Mouse (Mus musculus): ENCODE results near the gene Zcchc2. TPM values are rescaled to one million over a fixed set of nuclear protein-coding genes. Genes with fewer than 3 reads are reported as not detected.

The Zcchc2 gene
- polyA plus RNA-seq, 1 experiment from 2014 or later = 2.4 TPM

GRCm38 (mm10) chr1:106069867-106070543 is 79.8 kb downstream of the Zcchc2 start:
- Histone ChIP-seq H3K36me3 (ENCODE audit: control insufficient read depth, insufficient read depth, low read length) (no peaks in the 10 kb centered on the region), H3K4me3 (ENCODE audit: low read depth, low read length) (no peak overlapping the region), H3K4me1 (ENCODE audit: control insufficient read depth, insufficient read depth, low read length) (peaks cover 6% of the 10 kb centered on the region; the same call in 1 of the 2 replicates), H3K9ac (ENCODE audit: low read depth, low read length) (no peak overlapping the region), H3K27me3 (ENCODE audit: control insufficient read depth, insufficient read depth, low read length) (no peaks in the 10 kb centered on the region), H3K4me2 (no peak overlapping the region), H3K27ac (ENCODE audit: low read depth, low read length) (no peak overlapping the region), H3K9me3 (replicated peaks; ENCODE audit: control insufficient read depth, low read length) (no peaks in the 10 kb centered on the region)
- no peak for ATAC-seq (replicated peaks; ENCODE audit: insufficient number of reproducible peaks, low FRiP score, low TSS enrichment)
- 36% methylated on average over 7 of the region's 7 CpGs for WGBS (ENCODE audit: insufficient replicate concordance)

- no peaks in the 10 kb centered on the region for H3K27me3 ChIP-seq (ENCODE audit: control insufficient read depth, insufficient read depth, low read length)
- ATAC-seq (replicated peaks; ENCODE audit: insufficient number of reproducible peaks, low FRiP score, low TSS enrichment) = no peak
- H3K9ac ChIP-seq (ENCODE audit: low read depth, low read length) = no peak overlapping the region
- H3K4me3 ChIP-seq (ENCODE audit: low read depth, low read length) = no peak overlapping the region
- no peak overlapping the region for H3K27ac ChIP-seq (ENCODE audit: low read depth, low read length)
- H3K4me2 ChIP-seq = no peak overlapping the region
- 0 out of 2 replicates have a peak, but pooled peaks cover 3% of the 10 kb centered on the region for H3K4me1 ChIP-seq (ENCODE audit: control insufficient read depth, insufficient read depth, low read length)
- WGBS (ENCODE audit: insufficient replicate concordance) = 60% methylated on average over 4 of the region's 4 CpGs
- no peaks in the 10 kb centered on the region for H3K36me3 ChIP-seq (ENCODE audit: control insufficient read depth, insufficient read depth, low read length)
- no peaks in the 10 kb centered on the region for H3K9me3 ChIP-seq (replicated peaks; ENCODE audit: control insufficient read depth, low read length)
These were observed 80.6 kb downstream of the Zcchc2 start for GRCm38 (mm10) chr1:106070814-106071213.

- Histone ChIP-seq H3K9ac (ENCODE audit: low read depth, low read length) (no peak overlapping the region), H3K27me3 (ENCODE audit: control insufficient read depth, insufficient read depth, low read length) (no peaks in the 10 kb centered on the region), H3K4me3 (ENCODE audit: low read depth, low read length) (no peak overlapping the region), H3K4me2 (peak overlapping the region; percentile 56), H3K4me1 (ENCODE audit: control insufficient read depth, insufficient read depth, low read length) (0 out of 2 replicates have a peak, but pooled peaks cover 3% of the 10 kb centered on the region), H3K36me3 (ENCODE audit: control insufficient read depth, insufficient read depth, low read length) (no peaks in the 10 kb centered on the region), H3K9me3 (replicated peaks; ENCODE audit: control insufficient read depth, low read length) (no peaks in the 10 kb centered on the region), H3K27ac (ENCODE audit: low read depth, low read length) (no peak overlapping the region)
- no peak for ATAC-seq (replicated peaks; ENCODE audit: insufficient number of reproducible peaks, low FRiP score, low TSS enrichment)
- WGBS (ENCODE audit: insufficient replicate concordance) = 17% methylated on average over 9 of the region's 9 CpGs
These were observed 81.2 kb downstream of the Zcchc2 start for GRCm38 (mm10) chr1:106071237-106072070.

DNA sequence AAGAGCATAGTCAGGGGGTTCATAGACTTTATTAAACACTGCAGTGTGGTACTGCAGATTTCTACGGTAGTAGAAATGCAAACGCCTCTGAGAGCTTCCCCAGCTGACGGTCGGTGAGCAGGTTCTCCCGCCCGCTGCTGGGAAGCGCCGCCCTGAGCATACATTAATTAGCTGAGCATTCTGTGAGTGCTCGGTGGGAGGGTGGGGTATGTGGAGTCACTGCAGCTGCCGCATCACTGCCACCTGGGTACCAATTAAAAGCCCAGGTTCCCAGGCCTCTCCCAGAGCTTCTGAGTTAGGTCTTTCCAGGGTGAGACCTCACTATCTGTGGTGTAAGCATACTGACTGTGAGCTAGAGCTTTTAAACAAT is 81.8 kb downstream of the Zcchc2 start:
- Histone ChIP-seq H3K9me3 (replicated peaks; ENCODE audit: control insufficient read depth, low read length) (no peaks in the 10 kb centered on the region), H3K27ac (ENCODE audit: low read depth, low read length) (no peak overlapping the region), H3K4me3 (ENCODE audit: low read depth, low read length) (no peak overlapping the region), H3K9ac (ENCODE audit: low read depth, low read length) (no peak overlapping the region), H3K4me1 (ENCODE audit: control insufficient read depth, insufficient read depth, low read length) (0 out of 2 replicates have a peak, but pooled peaks cover 3% of the 10 kb centered on the region), H3K27me3 (ENCODE audit: control insufficient read depth, insufficient read depth, low read length) (no peaks in the 10 kb centered on the region), H3K36me3 (ENCODE audit: control insufficient read depth, insufficient read depth, low read length) (no peaks in the 10 kb centered on the region), H3K4me2 (peak overlapping the region; percentile 56)
- ATAC-seq (replicated peaks; ENCODE audit: insufficient number of reproducible peaks, low FRiP score, low TSS enrichment) = no peak
- 12% methylated on average over 10 of the region's 10 CpGs for WGBS (ENCODE audit: insufficient replicate concordance)

GRCm38 (mm10) chr1:106073166-106073565 is 83.0 kb downstream of the Zcchc2 start:
- Histone ChIP-seq H3K4me2 (no peak overlapping the region), H3K4me1 (ENCODE audit: control insufficient read depth, insufficient read depth, low read length) (0 out of 2 replicates have a peak, but pooled peaks cover 3% of the 10 kb centered on the region), H3K27me3 (ENCODE audit: control insufficient read depth, insufficient read depth, low read length) (no peaks in the 10 kb centered on the region), H3K36me3 (ENCODE audit: control insufficient read depth, insufficient read depth, low read length) (no peaks in the 10 kb centered on the region), H3K27ac (ENCODE audit: low read depth, low read length) (no peak overlapping the region), H3K9ac (ENCODE audit: low read depth, low read length) (no peak overlapping the region), H3K4me3 (ENCODE audit: low read depth, low read length) (no peak overlapping the region), H3K9me3 (replicated peaks; ENCODE audit: control insufficient read depth, low read length) (no peaks in the 10 kb centered on the region)
- WGBS (ENCODE audit: insufficient replicate concordance) = 57% methylated on average over 7 of the region's 7 CpGs
- ATAC-seq (replicated peaks; ENCODE audit: insufficient number of reproducible peaks, low FRiP score, low TSS enrichment) = no peak

- WGBS (ENCODE audit: insufficient replicate concordance) = 64% methylated on average over 7 of the region's 7 CpGs
- H3K4me2 ChIP-seq = no peak overlapping the region
- no peak overlapping the region for H3K27ac ChIP-seq (ENCODE audit: low read depth, low read length)
- no peaks in the 10 kb centered on the region for H3K36me3 ChIP-seq (ENCODE audit: control insufficient read depth, insufficient read depth, low read length)
- H3K27me3 ChIP-seq (ENCODE audit: control insufficient read depth, insufficient read depth, low read length) = no peaks in the 10 kb centered on the region
- ATAC-seq (replicated peaks; ENCODE audit: insufficient number of reproducible peaks, low FRiP score, low TSS enrichment) = no peak
- no peaks in the 10 kb centered on the region for H3K9me3 ChIP-seq (replicated peaks; ENCODE audit: control insufficient read depth, low read length)
- H3K4me1 ChIP-seq (ENCODE audit: control insufficient read depth, insufficient read depth, low read length) = 0 out of 2 replicates have a peak, but pooled peaks cover 3% of the 10 kb centered on the region
- H3K9ac ChIP-seq (ENCODE audit: low read depth, low read length) = no peak overlapping the region
- H3K4me3 ChIP-seq (ENCODE audit: low read depth, low read length) = no peak overlapping the region
These were observed 83.9 kb downstream of the Zcchc2 start for GRCm38 (mm10) chr1:106074141-106074540.

GRCm38 (mm10) chr1:106074656-106075055 is 84.5 kb downstream of the Zcchc2 start:
- H3K27ac ChIP-seq (ENCODE audit: low read depth, low read length) = no peak overlapping the region
- no peak for ATAC-seq (replicated peaks; ENCODE audit: insufficient number of reproducible peaks, low FRiP score, low TSS enrichment)
- H3K9me3 ChIP-seq (replicated peaks; ENCODE audit: control insufficient read depth, low read length) = no peaks in the 10 kb centered on the region
- 90% methylated on average over 5 of the region's 5 CpGs for WGBS (ENCODE audit: insufficient replicate concordance)
- 0 out of 2 replicates have a peak, but pooled peaks cover 3% of the 10 kb centered on the region for H3K4me1 ChIP-seq (ENCODE audit: control insufficient read depth, insufficient read depth, low read length)
- H3K4me2 ChIP-seq = no peak overlapping the region
- no peaks in the 10 kb centered on the region for H3K27me3 ChIP-seq (ENCODE audit: control insufficient read depth, insufficient read depth, low read length)
- no peaks in the 10 kb centered on the region for H3K36me3 ChIP-seq (ENCODE audit: control insufficient read depth, insufficient read depth, low read length)
- H3K4me3 ChIP-seq (ENCODE audit: low read depth, low read length) = no peak overlapping the region
- H3K9ac ChIP-seq (ENCODE audit: low read depth, low read length) = no peak overlapping the region

DNA sequence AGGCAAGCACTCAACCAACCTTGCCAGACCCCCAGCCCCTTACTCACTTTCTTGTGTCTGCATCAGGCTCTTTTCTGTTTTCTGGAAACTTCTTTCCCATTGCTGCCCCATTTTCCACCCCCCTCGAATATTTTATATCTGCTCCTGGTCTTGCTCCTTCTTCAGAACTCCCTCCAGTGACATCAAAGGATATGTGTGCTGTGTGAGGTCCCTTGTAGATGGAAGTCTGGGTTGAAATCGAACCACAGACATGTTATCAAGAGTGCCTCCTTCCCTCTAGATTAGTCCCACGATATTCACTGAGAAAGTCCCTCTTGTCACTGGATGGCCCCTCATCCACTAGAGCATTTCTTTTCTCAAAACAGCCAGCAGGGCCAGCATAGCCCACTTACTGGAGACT is 86.4 kb downstream of the Zcchc2 start:
- Histone ChIP-seq H3K4me2 (no peak overlapping the region), H3K27ac (ENCODE audit: low read depth, low read length) (no peak overlapping the region), H3K4me3 (ENCODE audit: low read depth, low read length) (no peak overlapping the region), H3K9ac (ENCODE audit: low read depth, low read length) (no peak overlapping the region), H3K36me3 (ENCODE audit: control insufficient read depth, insufficient read depth, low read length) (no peaks in the 10 kb centered on the region), H3K9me3 (replicated peaks; ENCODE audit: control insufficient read depth, low read length) (no peaks in the 10 kb centered on the region), H3K27me3 (ENCODE audit: control insufficient read depth, insufficient read depth, low read length) (no peaks in the 10 kb centered on the region), H3K4me1 (ENCODE audit: control insufficient read depth, insufficient read depth, low read length) (0 out of 2 replicates have a peak, but pooled peaks cover 3% of the 10 kb centered on the region)
- 66% methylated on average over 3 of the region's 3 CpGs for WGBS (ENCODE audit: insufficient replicate concordance)
- no peak for ATAC-seq (replicated peaks; ENCODE audit: insufficient number of reproducible peaks, low FRiP score, low TSS enrichment)
